Mouse (Mus musculus): Measurements from ENCODE around the gene Rhbdd3. TPM values are rescaled to one million over a fixed set of nuclear protein-coding genes. Genes with fewer than 3 reads are reported as not detected.

Gene Rhbdd3
- polyA plus RNA-seq, 1 experiment = 22.1 TPM

DNA sequence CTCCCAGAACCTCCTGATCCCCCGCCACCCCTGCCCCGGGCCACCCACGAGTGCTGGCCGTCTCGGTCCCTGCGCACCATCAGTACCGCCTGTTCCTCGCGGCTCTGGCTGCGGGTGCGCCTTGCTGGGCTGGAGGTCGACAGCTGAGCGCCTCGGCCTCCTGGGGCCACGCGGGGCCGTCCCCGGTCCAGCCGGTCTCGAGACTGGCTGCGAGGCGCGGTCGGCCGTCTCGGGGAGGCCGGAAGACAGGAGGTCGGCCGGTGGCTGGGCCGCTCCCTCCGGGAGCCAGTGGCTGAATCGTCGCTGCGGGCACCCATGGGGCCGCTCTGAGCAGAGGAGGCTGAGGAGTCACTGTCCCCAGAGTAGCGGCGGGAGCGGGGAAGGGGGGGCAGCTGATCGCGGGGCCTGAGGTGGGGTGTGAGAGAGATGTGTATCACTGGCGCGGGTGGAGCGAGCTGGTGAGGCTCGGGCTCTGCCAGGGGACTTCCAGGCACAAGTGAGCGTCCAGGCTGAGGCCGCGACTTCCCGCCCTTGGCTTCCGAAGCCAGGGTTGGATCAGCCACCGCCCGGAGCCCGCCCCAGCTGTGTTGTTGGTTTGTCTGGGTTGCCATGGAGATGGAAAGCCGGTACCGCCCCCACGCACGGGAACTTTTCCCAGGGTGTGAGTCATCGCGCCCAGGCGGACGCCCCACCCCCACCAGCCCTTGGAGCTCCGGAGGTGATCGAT, 37.1 kb upstream of the Rhbdd3 start:
- Histone ChIP-seq H3K36me3 (ENCODE audit: control insufficient read depth, insufficient read depth, low read length) (peaks cover 6% of the 10 kb centered on the region; the same call in 1 of the 2 replicates), H3K27ac (ENCODE audit: insufficient read depth, low read depth, low read length) (0 out of 2 replicates have a peak overlapping the region, but pooled peaks have one; percentile 13), H3K4me1 (ENCODE audit: control insufficient read depth, insufficient read depth, insufficient read length, low read length) (peaks cover 40% of the 10 kb centered on the region), H3K27me3 (ENCODE audit: control insufficient read depth, insufficient read depth, low read length) (peaks cover 17% of the 10 kb centered on the region), H3K4me3 (ENCODE audit: low read depth, low read length) (peak overlapping the region; percentile 65)
- 4% methylated on average over 62 of the region's 62 CpGs for WGBS
- no peak for TF ChIP-seq CTCF (IDR thresholded peaks at IDR 0.05; ENCODE audit: extremely low read depth, insufficient read length, insufficient replicate concordance, low read depth, low read length)
- no peak for TF ChIP-seq POLR2A (IDR thresholded peaks at IDR 0.05; ENCODE audit: low read depth, low read length)

DNA sequence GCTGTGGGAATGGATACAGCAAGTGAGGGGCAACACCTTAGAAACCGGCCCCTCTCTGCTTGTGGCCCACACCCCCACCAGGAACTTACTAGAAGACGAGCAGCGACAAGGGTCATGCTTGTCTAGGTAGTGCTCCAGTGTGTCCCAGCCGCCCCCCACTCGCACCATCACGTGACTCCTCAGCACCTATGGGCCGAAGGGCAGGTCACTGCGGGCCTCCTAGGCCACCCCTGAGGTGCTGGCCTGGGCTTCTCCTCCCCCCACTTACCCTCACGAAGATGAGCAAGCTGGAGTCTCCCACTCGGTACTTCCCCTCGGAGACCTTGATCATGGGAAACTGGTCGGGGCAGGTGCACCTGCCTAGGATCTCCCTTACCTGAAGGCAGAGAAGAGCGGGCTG, 36.4 kb upstream of the Rhbdd3 start:
- TF ChIP-seq POLR2A (IDR thresholded peaks at IDR 0.05; ENCODE audit: low read depth, low read length) (no peak), CTCF (IDR thresholded peaks at IDR 0.05; ENCODE audit: extremely low read depth, insufficient read length, insufficient replicate concordance, low read depth, low read length) (no peak)
- Histone ChIP-seq H3K27ac (ENCODE audit: insufficient read depth, low read depth, low read length) (0 out of 2 replicates have a peak overlapping the region, but pooled peaks have one; percentile 13), H3K27me3 (ENCODE audit: control insufficient read depth, insufficient read depth, low read length) (peaks cover 17% of the 10 kb centered on the region), H3K4me1 (ENCODE audit: control insufficient read depth, insufficient read depth, insufficient read length, low read length) (peaks cover 40% of the 10 kb centered on the region), H3K36me3 (ENCODE audit: control insufficient read depth, insufficient read depth, low read length) (peaks cover 6% of the 10 kb centered on the region; the same call in 1 of the 2 replicates), H3K4me3 (ENCODE audit: low read depth, low read length) (peak overlapping the region; percentile 65)
- 9% methylated on average over 13 of the region's 13 CpGs for WGBS

DNA sequence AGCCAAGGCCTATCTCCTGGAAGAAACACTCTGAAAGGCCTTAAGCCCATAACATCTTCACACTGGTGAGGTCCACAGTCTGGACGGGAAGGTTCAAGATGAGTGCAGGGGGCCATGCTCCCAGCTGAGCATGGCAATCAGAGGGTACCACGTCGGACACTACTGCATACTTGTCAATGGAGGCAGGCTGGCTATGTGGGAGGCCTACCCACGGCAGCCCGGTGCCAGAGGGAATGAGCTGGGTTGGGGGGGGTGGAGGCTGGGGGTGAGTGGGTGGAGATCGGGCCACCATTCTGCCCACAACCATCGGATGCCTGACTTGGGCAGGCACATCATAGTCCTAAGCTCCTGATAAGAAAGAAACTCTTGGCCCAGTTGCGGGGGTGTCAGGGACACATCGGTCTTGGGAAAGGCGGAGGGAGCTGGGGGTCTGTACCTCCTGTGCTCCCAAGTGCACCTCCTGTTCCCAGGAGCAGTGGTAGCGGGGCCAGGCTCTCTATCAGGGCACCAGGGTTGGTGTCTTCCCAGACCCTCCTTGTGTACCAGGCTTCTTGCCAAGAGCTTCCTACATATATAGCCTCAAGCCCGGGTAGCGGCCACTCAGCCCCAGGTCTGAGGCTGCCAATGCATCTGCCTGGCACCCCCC, 35.7 kb upstream of the Rhbdd3 start:
- Histone ChIP-seq H3K27ac (ENCODE audit: insufficient read depth, low read depth, low read length) (no peak overlapping the region), H3K4me3 (ENCODE audit: low read depth, low read length) (no peak overlapping the region), H3K36me3 (ENCODE audit: control insufficient read depth, insufficient read depth, low read length) (peaks cover 6% of the 10 kb centered on the region; the same call in 1 of the 2 replicates), H3K4me1 (ENCODE audit: control insufficient read depth, insufficient read depth, insufficient read length, low read length) (peaks cover 38% of the 10 kb centered on the region), H3K27me3 (ENCODE audit: control insufficient read depth, insufficient read depth, low read length) (peaks cover 10% of the 10 kb centered on the region)
- WGBS = 70% methylated on average over 13 of the region's 13 CpGs
- TF ChIP-seq CTCF (IDR thresholded peaks at IDR 0.05; ENCODE audit: extremely low read depth, insufficient read length, insufficient replicate concordance, low read depth, low read length) = no peak
- TF ChIP-seq POLR2A (IDR thresholded peaks at IDR 0.05; ENCODE audit: low read depth, low read length) = no peak

DNA sequence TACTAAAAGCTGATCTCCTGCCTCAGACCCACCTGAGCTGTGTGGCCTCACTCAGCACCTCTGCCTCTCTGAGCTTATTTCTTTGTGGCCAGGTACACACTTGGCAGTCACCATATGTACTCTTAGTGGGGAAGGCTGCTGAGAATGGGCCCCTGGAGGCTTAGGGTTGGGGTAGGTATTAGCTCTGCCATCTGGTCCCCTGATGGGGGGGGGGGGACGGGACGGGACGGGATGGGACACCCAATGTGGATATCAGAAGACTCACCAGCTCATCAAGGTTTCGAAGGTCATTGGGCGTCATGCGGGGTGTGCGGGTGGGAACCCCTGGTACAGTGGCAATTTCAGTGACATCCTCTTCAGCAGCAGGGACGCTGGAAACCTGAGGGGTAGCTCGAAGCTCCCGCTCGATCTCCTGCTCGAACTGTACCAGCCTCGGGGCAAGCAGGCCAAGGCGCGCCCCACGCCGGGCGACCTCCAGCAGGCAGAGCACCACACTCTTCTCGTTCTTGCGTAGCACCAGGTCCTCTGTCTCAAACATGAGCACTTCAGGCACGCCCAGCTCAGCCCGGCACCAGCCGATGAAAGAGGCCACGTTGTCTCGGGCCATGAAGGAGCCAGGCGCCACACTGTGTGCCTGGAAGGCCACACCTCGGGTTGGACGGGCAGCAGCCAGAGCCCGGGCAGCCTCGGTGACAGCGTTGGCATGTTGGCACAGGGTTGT, 35.0 kb upstream of the Rhbdd3 start:
- TF ChIP-seq POLR2A (IDR thresholded peaks at IDR 0.05; ENCODE audit: low read depth, low read length) (no peak), CTCF (IDR thresholded peaks at IDR 0.05; ENCODE audit: extremely low read depth, insufficient read length, insufficient replicate concordance, low read depth, low read length) (no peak)
- Histone ChIP-seq H3K27me3 (ENCODE audit: control insufficient read depth, insufficient read depth, low read length) (peaks cover 6% of the 10 kb centered on the region; the same call in 1 of the 2 replicates), H3K4me1 (ENCODE audit: control insufficient read depth, insufficient read depth, insufficient read length, low read length) (peaks cover 35% of the 10 kb centered on the region), H3K27ac (ENCODE audit: insufficient read depth, low read depth, low read length) (no peak overlapping the region), H3K36me3 (ENCODE audit: control insufficient read depth, insufficient read depth, low read length) (peaks cover 13% of the 10 kb centered on the region), H3K4me3 (ENCODE audit: low read depth, low read length) (peak overlapping the region; percentile 82)
- WGBS = 67% methylated on average over 31 of the region's 31 CpGs

DNA sequence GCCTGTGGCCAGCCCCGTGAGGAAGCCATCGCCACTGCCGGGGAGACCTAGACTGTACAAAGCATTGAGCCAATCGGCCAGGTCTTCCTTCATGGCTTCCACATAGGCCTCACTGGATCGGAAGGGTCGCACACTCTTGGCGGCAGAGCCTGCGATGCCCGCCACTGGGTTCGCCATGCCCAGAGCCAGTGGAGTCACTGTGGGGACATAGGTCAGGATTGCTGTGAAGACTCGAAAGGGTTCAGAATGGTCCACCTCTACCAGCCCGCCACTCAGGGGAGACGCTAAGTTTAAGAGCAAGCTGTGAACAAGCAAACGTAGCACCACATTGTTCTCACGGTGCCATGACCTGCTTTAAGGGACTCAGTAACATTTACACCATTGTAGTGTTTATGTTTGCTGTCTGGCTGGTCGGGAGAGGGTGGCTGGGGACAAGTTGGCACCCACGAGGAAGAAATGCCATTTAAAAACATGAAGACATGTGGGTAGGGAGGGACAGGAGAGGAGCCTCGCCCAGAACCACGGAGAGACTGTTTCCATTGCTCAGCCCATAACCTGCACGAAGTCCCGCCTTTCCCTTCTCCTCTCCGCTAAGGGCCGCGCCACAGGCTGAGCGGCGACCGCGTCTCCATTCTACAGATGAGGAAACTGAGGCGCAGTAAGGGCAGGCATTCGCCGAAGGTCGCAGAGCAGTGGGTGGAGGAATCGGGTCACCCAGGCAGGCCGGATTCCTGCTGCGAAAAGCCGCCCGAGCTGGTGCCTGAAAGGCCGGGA, 34.3 kb upstream of the Rhbdd3 start:
- 22% methylated on average over 38 of the region's 38 CpGs for WGBS
- peaks cover 20% of the 10 kb centered on the region for H3K36me3 ChIP-seq (ENCODE audit: control insufficient read depth, insufficient read depth, low read length)
- no peak overlapping the region for H3K27ac ChIP-seq (ENCODE audit: insufficient read depth, low read depth, low read length)
- H3K4me1 ChIP-seq (ENCODE audit: control insufficient read depth, insufficient read depth, insufficient read length, low read length) = peaks cover 32% of the 10 kb centered on the region
- no peak for TF ChIP-seq POLR2A (IDR thresholded peaks at IDR 0.05; ENCODE audit: low read depth, low read length)
- no peak for TF ChIP-seq CTCF (IDR thresholded peaks at IDR 0.05; ENCODE audit: extremely low read depth, insufficient read length, insufficient replicate concordance, low read depth, low read length)
- peak overlapping the region; percentile 82 for H3K4me3 ChIP-seq (ENCODE audit: low read depth, low read length)
- no peaks in the 10 kb centered on the region for H3K27me3 ChIP-seq (ENCODE audit: control insufficient read depth, insufficient read depth, low read length)

DNA sequence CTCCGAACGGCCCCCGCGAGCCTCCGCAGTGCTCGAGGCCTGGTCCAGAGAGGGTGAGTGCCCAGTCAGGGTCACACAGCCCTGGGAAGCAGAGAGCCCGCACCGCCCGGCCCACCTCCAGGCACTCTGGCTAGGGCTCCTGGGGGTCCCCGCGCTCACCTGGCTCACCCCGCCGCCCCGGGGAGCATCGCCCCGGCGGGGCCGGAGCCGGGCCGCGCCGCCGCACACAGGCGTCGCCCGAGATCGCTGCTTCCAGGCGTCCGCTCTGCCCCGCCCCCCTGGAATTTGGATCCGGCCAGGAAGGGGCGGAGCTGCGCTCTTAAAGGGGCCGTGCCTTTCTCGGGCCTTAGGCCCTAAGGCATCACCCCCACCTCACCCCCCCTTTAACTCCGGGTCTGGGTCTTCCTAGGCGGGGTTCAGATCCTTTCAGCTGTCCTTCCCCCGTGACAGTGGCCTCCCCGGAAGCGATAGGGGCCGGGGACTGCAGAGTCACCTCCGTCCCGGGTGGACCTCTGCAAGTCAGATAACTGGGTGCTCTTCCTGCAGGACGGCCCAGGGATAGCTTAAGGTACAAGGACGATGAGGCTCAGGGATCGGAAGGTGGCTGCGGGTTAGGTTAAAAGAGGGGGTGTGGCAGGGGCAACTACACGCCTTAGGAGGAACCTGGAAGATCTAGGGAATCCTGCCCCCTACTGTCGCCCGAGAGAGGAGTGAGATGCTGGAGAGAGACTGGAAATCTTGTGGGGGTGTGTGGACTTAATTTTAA, 33.5 kb upstream of the Rhbdd3 start, which contains the start of gene Gas2l1:
Gas2l1 (minus strand) TSS at position 272 of the 766 bp plus-strand sequence.
- Histone ChIP-seq H3K4me3 (ENCODE audit: low read depth, low read length) (peak within 1 kb of the TSS; percentile 82), H3K4me1 (ENCODE audit: control insufficient read depth, insufficient read depth, insufficient read length, low read length) (peaks cover 28% of the 10 kb centered on the region), H3K36me3 (ENCODE audit: control insufficient read depth, insufficient read depth, low read length) (peaks cover 23% of the 10 kb centered on the region), H3K27me3 (ENCODE audit: control insufficient read depth, insufficient read depth, low read length) (no peaks in the 10 kb centered on the region), H3K27ac (ENCODE audit: insufficient read depth, low read depth, low read length) (peak within 1 kb of the TSS; percentile 75)
- TF ChIP-seq POLR2A (IDR thresholded peaks at IDR 0.05; ENCODE audit: low read depth, low read length) (peak; percentile 30), CTCF (IDR thresholded peaks at IDR 0.05; ENCODE audit: extremely low read depth, insufficient read length, insufficient replicate concordance, low read depth, low read length) (peak; percentile 66; the same call in 1 of the 2 replicates)
- WGBS = under 1% methylated on average over 49 of the region's 50 CpGs

Measured in small intestine, adult 2 months (tissue).